Mouse (Mus musculus): Measurements from ENCODE around the gene Aif1l.

Gene Aif1l

GRCm38 (mm10) chr2:31950058-31950871 is at the start of gene Aif1l:
TSS of gene Aif1l (plus strand) at chr2:31950139.
- peak; percentile 51 for DNase-seq (ENCODE audit: low read depth, low spot score)

- no peak for DNase-seq (ENCODE audit: low read depth, low spot score)
Observed at GRCm38 (mm10) chr2:31900932-31901331, 49.0 kb upstream of the Aif1l start.

GRCm38 (mm10) chr2:31901659-31902362 is 48.1 kb upstream of the Aif1l start:
- DNase-seq (ENCODE audit: low read depth, low spot score) = no peak

GRCm38 (mm10) chr2:31904089-31904488 is 45.9 kb upstream of the Aif1l start:
- no peak for DNase-seq (ENCODE audit: low read depth, low spot score)

GRCm38 (mm10) chr2:31904622-31905021 is 45.3 kb upstream of the Aif1l start:
- DNase-seq (ENCODE audit: low read depth, low spot score) = no peak

- DNase-seq (ENCODE audit: low read depth, low spot score) = no peak
Observed at GRCm38 (mm10) chr2:31905682-31906081, 44.3 kb upstream of the Aif1l start.

- DNase-seq (ENCODE audit: low read depth, low spot score) = no peak
Observed at GRCm38 (mm10) chr2:31906407-31906806, 43.5 kb upstream of the Aif1l start.

GRCm38 (mm10) chr2:31912575-31912974 is 37.4 kb upstream of the Aif1l start:
- no peak for DNase-seq (ENCODE audit: low read depth, low spot score)

- peak; percentile 27 for DNase-seq (ENCODE audit: low read depth, low spot score)
Observed at GRCm38 (mm10) chr2:31914213-31914612, 35.7 kb upstream of the Aif1l start.

GRCm38 (mm10) chr2:31915112-31915511 is 34.8 kb upstream of the Aif1l start:
- DNase-seq (ENCODE audit: low read depth, low spot score) = peak; percentile 86

GRCm38 (mm10) chr2:31917636-31918035 is 32.3 kb upstream of the Aif1l start:
- peak; percentile 68 for DNase-seq (ENCODE audit: low read depth, low spot score)

- no peak for DNase-seq (ENCODE audit: low read depth, low spot score)
Observed at GRCm38 (mm10) chr2:31923645-31924044, 26.3 kb upstream of the Aif1l start.

GRCm38 (mm10) chr2:31924811-31925210 is 25.1 kb upstream of the Aif1l start:
- DNase-seq (ENCODE audit: low read depth, low spot score) = no peak

GRCm38 (mm10) chr2:31925936-31926335 is 24.0 kb upstream of the Aif1l start:
- DNase-seq (ENCODE audit: low read depth, low spot score) = no peak

GRCm38 (mm10) chr2:31929664-31930063 is 20.3 kb upstream of the Aif1l start:
- DNase-seq (ENCODE audit: low read depth, low spot score) = peak; percentile 52

GRCm38 (mm10) chr2:31934551-31934950 is 15.4 kb upstream of the Aif1l start:
- no peak for DNase-seq (ENCODE audit: low read depth, low spot score)

GRCm38 (mm10) chr2:31935054-31935453 is 14.9 kb upstream of the Aif1l start:
- no peak for DNase-seq (ENCODE audit: low read depth, low spot score)

GRCm38 (mm10) chr2:31938298-31938697 is 11.6 kb upstream of the Aif1l start:
- DNase-seq (ENCODE audit: low read depth, low spot score) = no peak

- DNase-seq (ENCODE audit: low read depth, low spot score) = no peak
Observed at GRCm38 (mm10) chr2:31943011-31943410, 6.9 kb upstream of the Aif1l start.

- DNase-seq (ENCODE audit: low read depth, low spot score) = no peak
Observed at GRCm38 (mm10) chr2:31945580-31945979, 4.4 kb upstream of the Aif1l start.

GRCm38 (mm10) chr2:31948392-31948791 is 1.5 kb upstream of the Aif1l start:
- no peak for DNase-seq (ENCODE audit: low read depth, low spot score)

- DNase-seq (ENCODE audit: low read depth, low spot score) = no peak
Observed at GRCm38 (mm10) chr2:31948801-31949200, 1.1 kb upstream of the Aif1l start.

- DNase-seq (ENCODE audit: low read depth, low spot score) = no peak
Observed at GRCm38 (mm10) chr2:31950966-31951365, 1.0 kb downstream of the Aif1l start.
